Mouse (Mus musculus): ENCODE results near the gene Wasf3.
"Not testable (repeated sequence)": the region's sequence is repeated elsewhere in the genome, so short reads cannot be mapped to it uniquely, and the experiment has no call there.

Gene Wasf3

GRCm38 (mm10) chr5:146446633-146447032 lies 61.8 kb downstream of the Wasf3 start:
- DNase-seq (ENCODE audit: low spot score): no peak

GRCm38 (mm10) chr5:146451592-146452254 lies 66.9 kb downstream of the Wasf3 start:
- no peak for DNase-seq (ENCODE audit: low spot score)

DNA sequence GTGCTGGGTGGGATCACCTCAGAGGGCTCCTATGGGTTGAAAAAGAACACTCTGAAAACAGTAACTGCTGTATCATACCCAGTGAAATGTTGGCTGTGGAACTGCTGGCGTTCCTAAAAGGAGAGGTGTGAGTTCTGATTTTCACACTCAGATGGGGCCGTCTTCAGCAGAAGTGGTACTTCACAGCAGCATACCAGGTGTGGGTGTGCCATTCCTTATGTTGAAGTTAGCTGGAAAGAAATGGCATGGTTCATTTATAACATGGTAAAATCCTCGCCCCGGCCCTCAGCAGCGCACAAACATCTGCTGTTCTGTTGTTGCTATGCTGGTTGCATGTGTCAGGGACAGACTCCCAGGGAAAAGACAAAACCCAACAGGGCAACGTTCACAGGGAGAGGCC lies 68.8 kb downstream of the Wasf3 start:
- DNase-seq (ENCODE audit: low spot score): no peak

- DNase-seq (ENCODE audit: low spot score): no peak
Observed at GRCm38 (mm10) chr5:146461612-146462011, 76.8 kb downstream of the Wasf3 start.

DNA sequence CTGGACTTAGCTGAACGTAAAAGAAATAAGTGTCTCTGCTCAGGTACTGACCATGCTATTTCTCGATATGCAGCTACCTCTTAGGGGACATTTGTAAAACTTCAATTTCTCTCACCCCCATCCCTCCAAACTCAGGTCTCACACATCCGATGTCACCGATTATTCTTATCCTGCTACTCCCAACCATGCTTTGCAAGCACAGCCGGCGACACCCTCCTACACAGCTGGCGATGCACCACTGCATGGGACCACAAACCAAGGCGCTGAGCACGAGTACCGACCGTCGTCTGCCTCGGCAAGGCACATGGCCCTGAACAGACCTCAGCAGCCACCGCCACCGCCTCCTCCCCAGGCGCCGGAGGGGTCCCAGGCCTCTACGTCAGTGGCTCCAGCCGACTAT lies 81.9 kb downstream of the Wasf3 start:
- no peak for DNase-seq (ENCODE audit: low spot score)

DNA sequence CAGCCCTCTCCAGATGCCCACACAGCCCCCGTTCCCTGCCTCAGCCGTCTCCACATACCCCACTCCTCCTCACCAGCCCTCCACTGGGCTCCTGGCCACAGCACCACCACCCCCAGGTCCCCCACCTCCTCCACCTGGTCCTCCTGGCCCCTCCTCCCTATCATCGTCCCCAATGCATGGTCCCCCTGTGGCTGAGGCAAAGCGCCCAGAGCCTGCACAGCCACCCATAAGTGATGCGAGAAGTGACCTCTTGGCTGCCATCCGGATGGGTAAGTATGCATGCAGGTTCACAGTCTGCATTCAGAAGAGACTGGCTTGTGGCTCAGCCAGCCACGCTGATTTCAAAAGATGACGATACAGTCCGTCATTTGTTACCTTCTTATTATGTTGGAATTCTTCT lies 83.5 kb downstream of the Wasf3 start:
- no peak for DNase-seq (ENCODE audit: low spot score)

DNA sequence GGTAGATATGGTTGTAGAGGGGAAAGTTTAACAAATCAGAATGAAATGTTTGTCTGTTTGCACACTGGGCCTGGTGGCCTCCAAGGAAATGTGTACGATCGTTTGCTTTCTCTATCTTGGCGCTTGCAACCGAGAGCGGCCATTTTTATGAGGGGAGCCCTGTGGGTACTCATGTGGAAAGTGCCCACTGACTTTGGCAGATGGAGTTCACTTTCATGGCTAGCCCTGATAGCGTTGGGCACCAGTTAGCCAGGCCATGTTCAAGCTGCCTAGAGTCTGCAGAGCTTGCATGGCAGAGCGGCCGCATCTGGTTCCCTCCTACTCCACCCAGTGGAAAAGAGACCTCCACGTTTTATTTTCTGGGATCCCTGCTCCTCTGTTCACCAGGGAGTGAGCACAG lies 86.0 kb downstream of the Wasf3 start:
- no peak for DNase-seq (ENCODE audit: low spot score)

- DNase-seq (ENCODE audit: low spot score): no peak
Observed at GRCm38 (mm10) chr5:146471311-146471710, 86.5 kb downstream of the Wasf3 start.

DNA sequence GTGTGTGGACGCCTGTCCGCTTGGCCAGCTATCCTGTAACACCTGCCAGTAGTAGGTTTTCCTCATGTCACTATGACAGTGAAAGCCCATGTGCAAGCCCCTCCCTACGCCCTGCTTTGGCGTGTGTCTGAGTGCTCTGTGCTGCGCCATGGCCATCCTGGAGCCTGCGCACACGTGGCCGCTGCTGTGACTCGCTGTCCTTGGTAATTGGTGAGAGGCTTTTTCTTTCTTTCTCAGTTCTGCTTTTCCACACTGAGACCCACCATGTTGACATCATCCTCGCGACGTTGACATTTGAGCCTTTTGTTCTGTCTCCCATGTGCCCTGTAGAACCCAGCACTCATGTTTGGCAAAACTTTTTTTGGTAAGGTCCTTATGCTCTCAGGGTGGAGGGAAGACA lies 87.0 kb downstream of the Wasf3 start:
- DNase-seq (ENCODE audit: low spot score): no peak

DNA sequence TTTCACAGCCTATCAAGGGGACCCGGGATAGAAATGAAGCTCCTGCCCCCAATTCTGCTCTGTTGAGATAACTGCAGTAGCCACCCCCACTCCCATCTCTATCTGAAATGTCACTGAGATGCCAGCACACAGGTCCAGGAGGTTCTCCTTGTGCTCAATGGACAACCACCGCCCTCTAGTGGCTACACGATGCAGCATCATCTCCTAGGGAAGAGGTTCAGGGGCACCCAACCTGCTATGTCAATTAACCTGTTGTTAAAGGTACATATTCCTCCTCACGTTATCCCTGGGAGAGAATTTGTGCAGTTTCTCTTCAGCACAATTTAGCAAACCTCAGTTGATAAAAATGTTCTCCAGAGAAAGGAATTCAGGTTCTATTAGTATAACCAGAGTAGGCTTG lies 94.8 kb downstream of the Wasf3 start:
- peak; percentile 50 for DNase-seq (ENCODE audit: low spot score)

GRCm38 (mm10) chr5:146481665-146482064 lies 96.9 kb downstream of the Wasf3 start, which contains the start of gene Gm6408:
TSS of gene Gm6408 (plus strand) at chr5:146481965.
- DNase-seq (ENCODE audit: low spot score): not testable (repeated sequence)

- DNase-seq (ENCODE audit: low spot score): not testable (repeated sequence)
Observed at GRCm38 (mm10) chr5:146488959-146489358, 104.2 kb downstream of the Wasf3 start.

DNA sequence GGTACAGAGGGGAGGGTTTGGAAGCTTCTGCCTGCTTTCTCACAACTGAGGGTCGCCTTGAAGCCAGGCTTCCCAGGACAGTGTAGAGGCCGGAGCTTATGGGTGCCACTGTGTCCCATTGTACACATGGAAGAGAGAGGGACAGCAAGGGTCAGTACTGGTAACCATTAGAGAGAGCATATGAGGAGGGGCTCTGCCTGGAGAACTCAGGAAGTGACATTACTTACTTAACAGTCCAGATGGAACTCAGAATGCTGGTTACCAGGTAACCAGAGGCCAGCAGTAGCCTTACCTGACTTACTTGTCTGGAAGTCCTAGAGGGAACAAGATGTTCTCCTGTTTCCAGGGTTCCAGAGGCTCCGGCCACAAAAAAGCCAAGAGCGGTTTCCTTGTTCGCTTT lies 106.3 kb downstream of the Wasf3 start, which contains the start of gene Gm6370:
Gene Gm6370 (plus strand): TSS at position 301 of the 400 bp plus-strand sequence.
- DNase-seq (ENCODE audit: low spot score): not testable (repeated sequence)

- DNase-seq (ENCODE audit: low spot score): not testable (repeated sequence)
Observed at GRCm38 (mm10) chr5:146502099-146502498, 117.3 kb downstream of the Wasf3 start, which contains the start of gene 4930449I24Rik. TSS of gene 4930449I24Rik (plus strand) at chr5:146502399.

DNA sequence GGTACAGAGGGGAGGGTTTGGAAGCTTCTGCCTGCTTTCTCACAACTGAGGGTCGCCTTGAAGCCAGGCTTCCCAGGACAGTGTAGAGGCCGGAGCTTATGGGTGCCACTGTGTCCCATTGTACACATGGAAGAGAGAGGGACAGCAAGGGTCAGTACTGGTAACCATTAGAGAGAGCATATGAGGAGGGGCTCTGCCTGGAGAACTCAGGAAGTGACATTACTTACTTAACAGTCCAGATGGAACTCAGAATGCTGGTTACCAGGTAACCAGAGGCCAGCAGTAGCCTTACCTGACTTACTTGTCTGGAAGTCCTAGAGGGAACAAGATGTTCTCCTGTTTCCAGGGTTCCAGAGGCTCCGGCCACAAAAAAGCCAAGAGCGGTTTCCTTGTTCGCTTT lies 129.0 kb downstream of the Wasf3 start, which contains the start of gene Gm3402:
Gene Gm3402 (plus strand): TSS at position 301 of the 400 bp plus-strand sequence.
- not testable (repeated sequence) for DNase-seq (ENCODE audit: low spot score)
